Mouse (Mus musculus) spleen, embryonic (tissue): ENCODE results near the gene Hcn1.

Experiments
- CTCF ChIA-PET: fragments of 350-600 bp; sonication (Branson Sonifier 250); formaldehyde crosslinking; loops from one replicate; lab custom pipeline; 2022; lab: Charles Lee

The Hcn1 gene

DNA sequence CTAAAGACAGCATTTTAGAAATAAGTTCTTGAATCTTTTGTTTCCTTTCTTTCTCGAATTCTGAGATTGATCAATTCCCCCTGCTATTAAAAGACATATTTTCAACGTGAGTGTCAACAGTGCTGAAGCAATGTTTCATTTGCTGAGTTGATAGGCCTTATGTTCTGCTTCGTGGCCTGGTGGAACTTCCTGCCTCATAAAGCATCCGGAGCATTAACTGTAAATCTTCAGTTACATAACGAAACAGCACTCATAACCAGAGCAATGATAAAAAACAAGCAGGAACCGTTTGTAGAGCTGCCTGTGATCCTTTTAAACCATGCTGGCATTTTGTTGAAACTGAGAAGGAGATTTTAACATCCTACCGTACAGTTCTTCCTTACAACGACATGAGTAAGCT is 275.7 kb downstream of the Hcn1 start:
- CTCF ChIA-PET: no interaction called here

DNA sequence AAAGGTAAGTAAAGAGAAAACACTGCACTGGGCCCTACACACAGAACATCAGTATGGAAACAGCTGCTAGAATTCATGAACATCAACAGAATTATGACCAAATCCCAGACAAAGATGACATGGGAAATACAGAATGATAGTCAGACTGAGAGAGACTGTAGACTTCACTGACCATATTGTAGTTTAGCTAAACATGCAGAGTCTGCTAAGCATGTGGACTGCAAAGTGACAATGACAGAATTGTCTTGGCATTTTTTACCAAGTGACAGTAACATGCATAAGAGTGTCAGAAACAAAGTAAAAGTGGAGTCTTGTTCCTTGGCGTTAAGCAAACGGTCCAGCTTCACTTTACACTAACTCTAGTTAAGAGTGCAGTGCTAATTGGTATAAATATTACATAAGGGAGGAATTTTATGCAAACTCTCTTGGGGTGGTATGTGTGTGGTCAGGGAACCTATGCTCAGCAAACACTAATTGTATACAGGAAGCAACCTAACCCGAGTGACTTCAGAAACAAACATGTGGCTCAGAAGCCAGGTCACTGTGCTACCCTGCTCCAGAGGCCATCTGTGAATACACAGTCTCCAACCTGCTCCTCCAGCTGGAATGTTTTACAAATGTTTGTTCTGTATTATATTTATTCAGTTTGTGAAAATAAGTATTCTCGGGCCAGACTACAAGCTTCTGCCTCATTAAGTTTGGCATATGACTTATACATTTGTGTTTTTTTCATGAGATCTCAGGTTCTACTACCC is 278.5 kb downstream of the Hcn1 start:
- CTCF ChIA-PET: no interaction called here

DNA sequence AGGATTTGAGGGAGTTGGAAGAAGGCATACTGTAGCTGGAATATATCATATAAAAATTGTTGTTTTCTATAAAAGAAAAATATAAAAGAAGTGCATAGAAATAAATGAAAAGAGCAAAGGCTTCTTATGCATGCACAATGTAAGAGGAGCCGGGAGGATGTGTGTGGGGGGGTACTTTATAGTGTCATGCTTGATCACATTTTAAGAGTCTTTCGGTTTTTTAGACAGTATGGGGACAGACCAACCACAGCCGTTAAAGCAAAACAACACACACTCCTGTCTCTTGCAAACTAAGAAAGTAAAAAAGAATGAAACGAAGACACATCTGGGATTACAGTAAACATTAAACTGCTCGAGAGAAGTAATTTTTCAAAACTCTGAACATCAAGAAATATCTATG is 290.0 kb downstream of the Hcn1 start:
- CTCF ChIA-PET: no interaction called here

DNA sequence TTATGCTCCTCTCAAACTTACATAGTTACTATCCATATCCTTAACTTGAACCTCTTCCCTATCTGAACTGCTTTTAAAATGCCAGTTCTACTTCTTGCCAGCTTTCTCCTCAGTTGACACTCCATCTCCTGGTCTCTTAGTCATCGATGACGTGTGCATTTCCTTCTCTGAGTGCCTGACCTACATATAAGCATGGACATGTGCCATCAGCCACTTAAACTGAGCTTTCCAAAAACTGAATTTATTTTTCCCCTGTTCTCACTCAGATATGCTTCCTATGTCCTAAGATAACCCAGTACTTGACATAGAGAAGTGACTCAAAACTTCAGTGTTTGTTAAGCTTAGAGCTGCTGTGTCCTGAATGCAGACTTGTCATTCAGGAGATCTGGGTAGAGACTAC is 295.9 kb downstream of the Hcn1 start:
- CTCF ChIA-PET: no interaction called here

DNA sequence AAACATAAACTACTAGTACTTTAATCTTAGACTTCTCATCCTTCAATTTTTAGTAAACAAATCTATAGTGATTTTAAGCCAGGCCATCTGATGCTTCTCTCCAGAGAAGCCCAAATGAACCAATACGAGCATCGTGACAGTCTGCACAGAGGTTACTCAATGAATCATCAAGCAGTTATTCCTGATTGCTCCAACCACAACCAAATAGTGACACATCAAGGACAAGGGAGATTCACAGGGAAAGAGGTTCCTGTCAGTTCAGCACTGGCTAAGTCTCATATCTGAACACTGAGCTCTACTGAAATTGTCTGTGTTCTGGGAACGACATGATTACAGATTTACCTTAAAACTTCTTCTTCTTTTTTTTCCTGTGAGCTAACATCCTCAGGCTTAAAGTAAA is 305.7 kb downstream of the Hcn1 start:
- CTCF ChIA-PET: no interaction called here

DNA sequence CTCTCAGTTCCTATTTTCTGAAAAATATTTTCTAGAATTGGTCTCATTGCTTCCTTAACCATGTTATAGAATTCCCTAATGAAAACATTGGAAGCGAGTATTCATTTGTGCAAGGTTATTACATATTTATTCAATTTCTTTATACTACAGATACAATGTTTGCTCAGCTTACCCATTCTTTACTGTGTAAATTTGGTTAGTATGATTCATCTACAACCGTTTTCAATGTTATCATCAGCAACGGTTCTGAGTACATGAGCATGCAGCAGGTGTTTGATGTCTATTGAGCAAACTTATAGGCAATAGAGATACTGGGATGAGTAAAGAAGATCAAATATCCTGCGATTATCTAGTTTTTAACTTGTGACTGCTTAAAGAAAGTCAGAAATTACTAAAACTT is 327.6 kb downstream of the Hcn1 start:
- CTCF ChIA-PET: no interaction called here

DNA sequence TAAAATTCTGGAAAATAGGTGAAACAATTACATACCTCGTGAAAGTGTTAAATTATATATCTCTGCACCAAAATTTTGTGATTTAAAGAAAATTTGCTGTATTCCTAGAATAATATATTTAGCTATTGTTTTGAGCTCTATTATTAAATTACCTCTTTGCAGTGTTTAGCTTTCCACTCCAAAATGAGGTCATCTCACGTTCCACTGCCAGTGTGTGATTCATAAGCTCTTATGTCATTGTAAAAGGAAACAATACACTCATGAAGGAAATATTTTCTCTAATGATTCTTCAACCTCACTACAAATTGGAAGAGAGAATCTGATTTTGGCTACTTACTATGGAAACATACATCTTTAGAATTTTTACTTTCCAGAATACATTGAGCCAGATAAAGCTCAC is 329.6 kb downstream of the Hcn1 start:
- CTCF ChIA-PET: no interaction called here

DNA sequence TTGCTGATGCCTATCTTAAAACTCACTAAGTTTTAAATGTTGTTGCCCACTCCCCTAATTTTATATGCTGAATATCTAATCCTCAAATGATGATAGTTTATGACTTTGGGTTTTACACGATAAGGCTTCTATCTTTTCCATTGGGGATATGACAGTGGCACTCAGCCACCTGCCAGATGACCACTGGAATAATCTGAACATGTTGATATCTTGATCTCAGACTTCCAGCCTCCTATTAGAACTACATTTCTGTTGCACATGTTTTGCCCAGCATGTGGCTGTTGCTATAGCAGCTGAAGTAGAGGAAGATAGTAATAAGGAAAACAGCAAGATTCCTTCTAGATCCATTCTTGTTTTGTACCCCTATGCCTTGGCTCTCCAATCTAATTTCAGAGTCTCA is 336.6 kb downstream of the Hcn1 start:
- CTCF ChIA-PET: no interaction called here

DNA sequence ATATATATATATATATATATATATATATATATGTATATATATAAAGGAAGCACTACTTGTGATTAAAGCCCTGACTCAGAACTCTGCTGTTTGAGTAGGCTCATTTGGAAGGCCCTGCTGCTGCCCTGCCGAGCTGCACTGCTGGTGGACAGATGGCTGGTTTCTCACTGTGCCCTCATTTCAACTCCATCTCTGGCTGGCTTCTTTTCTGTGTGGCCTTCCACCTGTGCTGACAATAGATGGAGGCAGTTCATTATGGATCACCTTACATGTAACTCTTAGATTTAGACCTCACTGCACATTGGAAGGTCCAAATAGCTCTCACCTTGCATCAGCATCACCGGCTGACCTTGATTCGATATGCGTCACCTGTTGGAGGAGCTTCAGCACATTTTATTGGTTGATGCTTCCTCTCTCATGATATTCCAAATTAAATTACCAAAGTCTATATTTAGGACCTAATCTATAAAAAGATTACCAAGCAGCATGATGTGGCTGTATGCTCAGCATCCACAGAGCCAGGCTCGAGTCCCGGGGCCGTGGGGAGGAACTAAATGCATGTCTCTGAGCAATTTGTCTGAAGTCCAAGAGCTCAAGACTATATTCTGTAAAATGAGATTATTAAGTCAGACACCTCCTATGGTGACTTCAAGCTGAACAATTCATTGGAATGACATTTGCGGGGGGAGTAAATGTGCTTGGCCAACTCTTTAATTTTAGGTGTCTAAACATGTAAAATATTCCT is 338.6 kb downstream of the Hcn1 start:
- CTCF ChIA-PET: interaction anchor here (0.7 kb wide), 1 partner anchor 355 kb away, joined by 3 read pairs; no protein-coding TSS in a partner anchor

DNA sequence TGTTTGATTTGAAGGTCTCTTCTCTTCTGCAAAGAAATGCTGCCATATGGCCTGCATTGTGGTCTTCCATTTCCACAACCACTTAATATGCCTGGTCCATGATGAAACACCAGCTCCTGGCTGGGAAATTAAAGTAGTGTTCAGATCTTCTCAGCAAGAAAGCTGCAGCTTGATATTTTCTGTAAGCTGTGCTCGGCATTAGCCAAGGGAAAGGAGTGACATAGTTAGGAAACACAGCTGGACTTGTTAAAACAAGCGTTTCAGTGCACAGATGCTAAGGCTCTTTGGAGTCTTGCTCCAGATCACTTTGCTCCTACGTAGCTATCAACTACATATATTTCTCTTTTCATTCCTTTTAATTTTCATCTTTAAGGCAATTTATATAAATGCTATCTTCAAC is 344.7 kb downstream of the Hcn1 start:
- CTCF ChIA-PET: no interaction called here

DNA sequence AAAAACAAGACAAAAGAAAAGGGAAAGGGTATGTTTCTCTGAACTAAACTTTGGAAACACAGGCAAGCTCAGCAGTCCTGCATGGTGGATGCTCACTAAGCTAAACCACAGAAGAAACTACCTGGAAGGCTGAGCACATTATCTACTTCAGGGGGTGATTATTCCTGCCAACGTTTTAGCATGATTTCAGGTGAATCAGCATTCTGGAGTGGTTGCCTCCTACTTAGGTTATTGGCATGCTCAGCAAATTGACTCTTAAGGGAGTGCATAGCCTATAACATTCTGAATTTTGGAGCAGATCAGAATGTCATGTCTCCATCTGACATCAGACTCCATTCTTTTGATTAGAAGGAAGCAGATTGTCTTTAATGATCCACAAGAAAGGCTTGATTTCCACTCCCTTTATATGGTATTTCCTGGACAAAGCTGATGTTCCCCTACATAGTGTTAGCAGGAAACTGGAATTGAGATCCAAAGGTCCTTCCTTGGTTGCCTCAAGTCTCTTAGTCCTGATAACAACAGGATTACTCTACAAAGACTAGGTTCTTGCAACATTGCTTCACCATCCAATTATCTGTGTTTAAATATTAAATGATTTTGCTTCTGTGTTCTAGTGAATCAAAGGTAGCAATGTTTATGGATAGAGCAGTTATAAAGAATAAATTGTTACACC is 345.7 kb downstream of the Hcn1 start:
- CTCF ChIA-PET: no interaction called here

DNA sequence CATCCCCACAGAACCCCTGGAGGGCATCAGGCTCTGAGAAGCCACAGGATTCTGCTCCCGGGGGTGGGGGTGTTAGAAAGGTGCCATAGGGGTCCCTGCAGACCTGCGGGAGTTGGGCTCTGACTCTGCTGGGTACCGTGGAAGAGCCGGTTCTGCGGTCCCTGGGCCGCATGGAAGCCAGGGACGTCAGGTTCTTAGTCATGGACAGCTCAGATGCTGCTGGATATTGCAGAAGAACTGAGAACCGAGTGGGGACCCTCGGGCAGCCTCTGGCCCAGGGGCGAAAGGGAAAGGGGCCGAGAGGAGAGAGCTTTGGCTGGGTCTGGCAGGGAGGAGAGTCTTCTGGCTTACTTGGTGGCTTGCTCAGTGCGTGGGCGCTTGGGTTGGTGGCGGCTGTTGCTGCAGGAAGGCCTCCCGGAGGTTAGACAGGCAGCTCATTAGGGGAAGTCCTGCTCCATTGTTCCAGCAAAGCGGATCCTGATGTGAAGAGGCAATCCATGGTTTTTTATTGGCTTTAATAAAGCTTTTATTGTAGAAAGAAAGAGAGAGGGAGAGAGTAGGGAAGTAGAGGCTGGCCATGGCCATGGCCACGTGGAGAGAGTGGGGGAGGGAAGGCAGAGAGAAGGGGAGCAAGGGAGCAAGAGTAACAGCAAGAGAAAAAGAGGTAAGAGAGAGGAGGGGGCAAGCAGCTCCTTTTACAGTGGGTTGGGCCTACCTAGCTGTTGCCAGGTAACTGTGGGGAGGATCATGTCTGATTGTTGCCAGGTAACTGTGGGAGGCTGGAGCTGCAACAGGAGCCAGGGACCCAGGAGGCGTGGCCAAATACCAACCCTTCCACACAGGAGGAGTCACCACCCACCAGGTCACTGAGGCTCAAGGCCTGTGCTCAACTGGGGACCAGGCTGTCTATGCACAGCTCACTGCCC is 356.6 kb downstream of the Hcn1 start:
- CTCF ChIA-PET: no interaction called here

DNA sequence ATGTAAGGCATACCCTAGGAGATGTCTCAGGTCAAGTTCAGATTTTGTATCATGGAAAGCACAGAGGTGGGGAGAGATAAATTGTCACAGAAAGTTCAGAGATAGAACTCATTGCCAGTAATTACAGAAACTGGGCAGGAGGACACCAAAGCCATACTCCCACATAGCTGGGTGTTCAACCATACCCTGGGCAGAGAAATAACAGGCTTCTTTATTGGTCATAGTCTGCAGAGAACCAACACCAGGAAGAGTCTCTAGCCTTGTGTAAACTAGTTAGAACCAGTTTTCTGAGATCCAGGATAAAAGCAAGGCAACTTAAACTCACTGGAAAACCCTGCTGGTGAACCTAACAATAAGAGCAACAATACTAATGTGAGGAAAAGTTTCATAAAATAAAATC is 362.5 kb downstream of the Hcn1 start:
- CTCF ChIA-PET: no interaction called here

DNA sequence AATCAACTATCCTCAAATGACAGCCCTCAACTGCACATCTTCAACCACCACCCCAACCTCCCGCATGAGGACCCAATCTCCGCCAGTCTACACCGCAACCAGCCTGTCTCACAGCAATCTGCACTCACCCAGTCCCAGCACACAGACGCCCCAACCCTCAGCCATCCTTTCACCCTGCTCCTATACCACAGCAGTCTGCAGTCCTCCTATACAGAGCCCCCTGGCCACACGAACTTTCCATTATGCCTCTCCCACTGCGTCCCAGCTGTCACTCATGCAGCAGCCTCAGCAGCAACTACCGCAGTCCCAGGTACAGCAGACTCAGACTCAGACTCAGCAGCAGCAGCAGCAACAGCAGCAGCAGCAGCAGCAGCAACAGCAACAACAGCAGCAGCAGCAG is 373.3 kb downstream of the Hcn1 start:
- CTCF ChIA-PET: no interaction called here

DNA sequence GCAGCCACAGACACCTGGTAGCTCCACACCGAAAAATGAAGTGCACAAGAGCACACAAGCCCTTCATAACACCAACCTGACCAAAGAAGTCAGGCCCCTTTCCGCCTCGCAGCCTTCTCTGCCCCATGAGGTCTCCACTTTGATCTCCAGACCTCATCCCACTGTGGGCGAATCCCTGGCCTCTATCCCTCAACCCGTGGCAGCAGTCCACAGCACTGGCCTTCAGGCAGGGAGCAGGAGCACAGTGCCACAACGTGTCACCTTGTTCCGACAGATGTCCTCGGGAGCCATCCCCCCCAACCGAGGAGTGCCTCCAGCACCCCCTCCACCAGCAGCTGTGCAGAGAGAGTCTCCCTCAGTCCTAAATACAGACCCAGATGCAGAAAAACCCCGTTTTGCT is 373.7 kb downstream of the Hcn1 start:
- CTCF ChIA-PET: no interaction called here

DNA sequence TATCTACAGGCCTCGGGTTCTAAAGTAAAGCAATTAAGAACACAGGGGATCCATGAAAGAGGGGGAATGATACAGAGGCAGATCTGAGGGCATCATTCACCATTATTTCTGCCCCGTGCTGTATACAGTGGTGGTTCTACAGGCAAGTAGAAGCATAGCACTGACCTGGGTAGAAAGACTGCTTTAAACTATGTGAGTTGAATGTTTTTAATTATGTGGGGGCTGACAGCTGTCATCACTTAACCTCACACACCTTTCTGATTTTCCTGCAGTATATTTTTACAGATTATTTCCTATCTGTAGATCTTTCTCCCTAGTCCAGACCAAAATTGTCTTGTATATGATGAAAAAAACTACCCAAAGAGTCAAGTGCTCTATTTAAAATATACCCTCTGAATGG is 382.2 kb downstream of the Hcn1 start:
- CTCF ChIA-PET: no interaction called here

DNA sequence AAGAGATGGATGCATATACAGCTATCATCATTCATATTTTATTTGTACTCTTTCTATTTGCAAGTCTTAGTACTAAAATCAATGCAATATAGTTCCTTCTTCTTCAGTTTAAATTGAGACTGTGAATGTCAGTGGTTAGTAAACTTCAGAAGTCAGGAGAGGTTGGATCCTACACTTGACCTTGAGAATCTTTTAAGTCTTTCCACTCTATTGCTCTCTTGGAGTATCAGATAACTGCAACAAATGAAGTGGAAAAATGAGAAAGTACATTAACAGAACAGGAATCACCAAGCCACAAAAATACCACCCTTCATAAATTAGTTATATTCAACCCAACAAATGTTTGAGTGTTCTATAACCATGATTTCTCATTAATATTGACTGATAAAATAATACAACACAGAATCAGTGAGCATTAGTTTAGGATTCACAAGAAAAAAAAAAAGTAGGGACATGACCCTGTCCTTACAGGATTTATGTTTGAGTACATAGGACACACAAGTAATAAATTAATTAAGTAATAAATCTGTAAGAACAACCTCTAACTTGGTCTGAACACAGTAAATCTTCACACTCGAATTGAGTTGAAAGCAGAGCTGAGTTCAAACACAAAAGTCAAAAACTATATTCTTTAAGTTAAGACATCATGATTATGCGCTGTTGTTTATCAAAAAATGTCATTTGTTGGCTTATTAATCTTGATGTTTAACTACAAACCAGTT is 397.8 kb downstream of the Hcn1 start:
- CTCF ChIA-PET: no interaction called here

DNA sequence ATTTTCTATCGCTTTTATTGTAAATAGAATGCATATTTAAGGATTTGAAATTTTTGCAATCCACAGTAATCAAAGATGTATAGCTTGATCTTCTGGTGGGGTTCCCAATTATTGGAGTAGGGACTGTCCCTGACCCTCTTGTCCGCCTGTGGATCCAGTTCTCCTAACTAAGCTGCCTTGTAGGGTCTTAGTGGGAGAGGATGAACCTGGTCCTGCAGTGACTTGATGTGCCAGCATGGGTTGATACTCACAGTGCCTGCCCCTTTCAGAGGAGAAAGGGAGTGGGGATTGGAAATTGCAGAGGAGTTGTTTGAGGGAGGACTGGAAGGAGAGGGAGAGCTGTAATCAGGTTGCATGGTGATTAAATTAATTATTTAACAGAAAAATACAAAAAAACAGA is 398.4 kb downstream of the Hcn1 start:
- CTCF ChIA-PET: no interaction called here

DNA sequence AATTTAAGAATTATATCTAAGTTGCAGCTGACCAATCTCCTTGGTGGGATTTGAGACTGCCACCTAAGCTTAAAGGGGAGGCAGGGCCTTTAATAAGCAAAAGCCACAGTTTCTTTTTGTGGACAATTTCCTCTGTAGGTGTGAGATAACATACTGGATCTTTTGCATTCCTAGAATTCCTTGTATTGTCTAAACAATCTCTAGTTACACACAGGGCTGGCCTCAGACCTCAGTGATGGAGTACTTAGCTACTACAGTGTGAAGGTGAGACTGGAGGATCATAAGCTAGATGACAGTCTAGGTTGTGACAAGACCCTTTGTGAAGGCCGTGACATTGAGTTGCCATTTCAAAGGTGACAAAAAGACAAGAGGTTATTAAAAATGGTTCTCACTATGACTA is 419.1 kb downstream of the Hcn1 start:
- CTCF ChIA-PET: no interaction called here

DNA sequence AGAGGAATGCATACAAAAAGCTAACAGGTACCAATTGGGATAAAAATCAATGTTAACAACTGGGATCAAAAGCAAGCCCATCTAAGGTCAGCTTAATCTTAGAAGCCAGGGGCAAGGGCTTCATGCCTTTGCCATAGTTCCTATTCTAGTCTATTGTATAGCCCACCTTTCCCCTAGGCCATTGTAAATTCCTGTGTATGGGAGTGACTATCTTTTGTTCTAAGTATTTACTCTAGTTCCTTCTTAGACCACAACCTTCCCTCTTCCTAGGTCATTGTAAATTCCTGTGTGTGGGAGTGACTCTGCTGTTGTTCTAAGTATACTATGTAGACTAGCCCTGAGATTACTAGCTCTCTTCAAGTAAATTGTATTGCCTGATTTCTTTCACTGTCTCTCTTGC is 420.8 kb downstream of the Hcn1 start:
- CTCF ChIA-PET: interaction anchor here (0.6 kb wide), 1 partner anchor 17 kb away, joined by 3 read pairs; no protein-coding TSS in a partner anchor

DNA sequence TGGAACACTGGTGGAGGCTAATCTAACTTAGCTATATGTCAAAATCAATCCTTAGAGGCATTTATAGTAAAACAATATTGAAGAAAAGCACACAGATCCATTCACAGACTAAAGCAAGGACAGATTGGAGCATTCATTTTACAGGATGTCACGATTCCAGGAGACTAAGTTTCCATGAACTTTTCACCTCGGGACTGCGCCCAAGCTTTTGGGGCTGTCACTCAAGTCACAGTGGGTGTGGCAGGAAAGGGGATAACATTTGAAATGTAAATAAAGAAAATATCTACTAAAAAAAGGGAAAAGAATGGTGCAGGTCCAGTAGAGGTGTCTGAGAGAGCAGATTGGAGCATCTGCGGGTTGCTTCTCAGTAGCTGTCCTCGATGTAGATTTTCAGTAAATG is 421.3 kb downstream of the Hcn1 start:
- CTCF ChIA-PET: no interaction called here
